Mouse (Mus musculus) limb, embryonic 14.5 days (tissue): Measurements from ENCODE around the gene Was. TPM values are rescaled to one million over a fixed set of nuclear protein-coding genes. Genes with fewer than 3 reads are reported as not detected.

Experiments used
- ATAC-seq: fragments of 200-750 bp; cut with Nextera tagmentation; 2 replicates; pipeline ENCODE4 v1.8.0; 2017; ENCODE audit warnings: low read depth, moderate number of reproducible peaks, moderate TSS enrichment; ENCODE audit not compliant: low FRiP score
- DNase-seq: peaks from one replicate; pipeline ENCODE4 v3.0.0-alpha.2; 2015; ENCODE audit warnings: low spot score
- H3K27ac ChIP-seq: fragments of 300-500 bp; sonication (generic); replicated peaks from 2 replicates; pipeline ENCODE4 v1.5.1; 2014; ENCODE audit warnings: low read depth, mild to moderate bottlenecking, low read length, moderate library complexity, mixed read lengths
- H3K27me3 ChIP-seq: fragments of 300-500 bp; sonication (generic); 2 replicates; pipeline ENCODE4 v1.6.1; 2014; ENCODE audit warnings: low read length, mixed read lengths; ENCODE audit not compliant: control insufficient read depth, insufficient read depth
- H3K36me3 ChIP-seq: fragments of 300-500 bp; sonication (generic); 2 replicates; pipeline ENCODE4 v1.6.1; 2014; ENCODE audit warnings: mild to moderate bottlenecking, low read length, moderate library complexity, mixed read lengths; ENCODE audit not compliant: control insufficient read depth, insufficient read depth
- H3K4me1 ChIP-seq: fragments of 300-500 bp; sonication (generic); 2 replicates; pipeline ENCODE4 v1.6.1; 2014; ENCODE audit warnings: antibody characterized with exemption, low read length, mixed read lengths; ENCODE audit not compliant: control insufficient read depth, insufficient read depth
- H3K4me2 ChIP-seq: fragments of 300-500 bp; sonication (generic); replicated peaks from 2 replicates; pipeline ENCODE4 v1.6.1; 2014; ENCODE audit warnings: low read depth, mild to moderate bottlenecking, low read length, moderate library complexity; ENCODE audit not compliant: severe bottlenecking
- H3K4me3 ChIP-seq: fragments of 300-500 bp; sonication (generic); replicated peaks from 2 replicates; pipeline ENCODE4 v1.5.1; 2014; ENCODE audit warnings: low read length
- H3K9ac ChIP-seq: fragments of 300-500 bp; sonication (generic); 2 replicates; pipeline ENCODE4 v1.6.1; 2014; ENCODE audit warnings: mild to moderate bottlenecking, low read depth, low read length, moderate library complexity; ENCODE audit not compliant: severe bottlenecking
- H3K9me3 ChIP-seq: fragments of 300-500 bp; sonication (generic); 2 replicates; pipeline ENCODE4 v1.6.1; 2016; ENCODE audit warnings: low read length; ENCODE audit not compliant: control insufficient read depth
- POLR2A ChIP-seq: fragments of 200-500 bp; IDR thresholded peaks from 2 replicates; pipeline ENCODE4 v1.8.0; 2012; ENCODE audit warnings: inconsistent platforms, mild to moderate bottlenecking, moderate library complexity, borderline replicate concordance; ENCODE audit not compliant: insufficient read depth, insufficient read length; ENCODE audit errors: extremely low read depth
- WGBS: fragments of 180-500 bp; shearing (Covaris S2); extraction: QIAGEN DNeasy Blood & Tissue Kit; methylation state at CpG from one replicate; pipeline ENCODE4 v1.1.7; 2014; 5-methylcytosine and 5-hydroxymethylcytosine counted together
- polyA plus RNA-seq, 2 experiments: library from polyadenylated mRNA; depleted of rRNA in 1 of 2; stranded (reverse) in 1 of 2; unstranded in 1 of 2; fragments of >200 nt; fragmentation: Nextera tagmentation in 1 of 2; extraction: Ambion mirVana in 1 of 2; gene quantifications; 2 replicates each; pipeline versions ENCODE4 v1.2.1 to v1.2.3; 2012 to 2014

The Was gene
- polyA plus RNA-seq (2012; rRNA removed): 2.6 and 3.5 TPM in 2 replicates
- polyA plus RNA-seq (2014; fragmentation: Nextera tagmentation; extraction: Ambion mirVana): 0.92 and 0.97 TPM in 2 replicates

DNA sequence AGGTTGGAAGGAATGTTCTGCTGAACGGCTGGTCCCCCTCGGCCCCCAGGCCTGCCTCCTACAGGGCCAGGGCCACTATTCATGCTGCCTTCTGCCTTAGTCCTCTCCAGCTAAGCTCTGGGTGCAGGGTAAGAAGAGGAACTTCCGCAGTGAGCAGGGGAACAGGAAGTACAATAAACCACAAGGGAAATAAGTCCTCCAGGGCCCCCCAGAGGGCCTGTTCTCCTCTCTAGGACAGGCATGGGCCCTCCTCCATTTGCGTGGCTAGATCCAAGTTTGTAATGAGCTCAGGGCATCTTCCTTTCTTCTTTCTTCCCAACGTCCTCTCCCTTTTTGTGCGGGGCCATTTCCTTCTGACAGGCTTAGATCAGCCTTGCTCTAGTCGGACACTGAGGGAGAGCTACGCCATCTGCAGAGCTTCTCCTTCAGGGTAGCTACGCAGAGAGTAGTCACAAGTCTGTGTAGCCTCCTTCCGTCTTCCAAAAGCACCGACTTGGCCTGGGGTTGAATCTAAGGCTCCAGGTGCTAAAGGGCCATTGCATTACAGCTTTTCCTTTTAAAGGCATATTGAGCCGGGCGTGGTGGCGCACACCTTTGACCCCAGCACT lies at the start of gene Was:
Was (minus strand) TSS at position 153 of the 608 bp plus-strand sequence.
- Histone ChIP-seq H3K4me2 (no peak within 1 kb of the TSS), H3K27me3 (no peaks in the 10 kb centered on the region), H3K9me3 (no peaks in the 10 kb centered on the region), H3K27ac (no peak within 1 kb of the TSS), H3K4me1 (no peaks in the 10 kb centered on the region), H3K9ac (no peak within 1 kb of the TSS), H3K4me3 (no peak within 1 kb of the TSS), H3K36me3 (no peaks in the 10 kb centered on the region)
- 87% methylated on average over 14 of the region's 14 CpGs for WGBS
- ATAC-seq (no peak), DNase-seq (no peak)
- TF ChIP-seq POLR2A: no peak

DNA sequence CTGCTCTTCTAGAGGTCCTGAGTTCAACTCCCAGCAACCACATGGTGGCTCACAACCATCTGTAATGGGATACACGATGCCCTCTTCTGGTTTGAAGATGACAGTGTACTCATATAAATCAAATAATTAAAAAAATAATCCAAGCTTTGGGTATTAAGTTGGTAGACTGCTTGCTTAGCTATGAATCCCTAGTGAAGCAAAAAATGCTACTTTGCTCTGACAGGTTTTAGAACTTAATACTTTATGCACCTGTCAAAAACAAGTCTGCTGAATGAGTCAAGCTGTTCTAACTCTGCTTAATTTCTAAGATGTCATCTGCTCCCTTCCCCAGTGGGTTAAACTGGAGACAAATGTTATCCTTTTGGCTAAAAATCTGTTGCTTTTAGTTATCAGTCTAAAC lies 49.2 kb upstream of the Was start:
- H3K27ac ChIP-seq: no peak overlapping the region
- DNase-seq (no peak), ATAC-seq (no peak; the same call in 1 of the 2 replicates)
- no peak overlapping the region for H3K9ac ChIP-seq
- H3K27me3 ChIP-seq: no peaks in the 10 kb centered on the region
- WGBS: 57% methylated on average over 1 of the region's 1 CpGs
- H3K9me3 ChIP-seq: no peaks in the 10 kb centered on the region
- H3K4me1 ChIP-seq: 0 out of 2 replicates have a peak, but pooled peaks cover 7% of the 10 kb centered on the region
- no peak for TF ChIP-seq POLR2A
- no peak overlapping the region for H3K4me2 ChIP-seq
- no peak overlapping the region for H3K4me3 ChIP-seq
- H3K36me3 ChIP-seq: peaks cover 31% of the 10 kb centered on the region

DNA sequence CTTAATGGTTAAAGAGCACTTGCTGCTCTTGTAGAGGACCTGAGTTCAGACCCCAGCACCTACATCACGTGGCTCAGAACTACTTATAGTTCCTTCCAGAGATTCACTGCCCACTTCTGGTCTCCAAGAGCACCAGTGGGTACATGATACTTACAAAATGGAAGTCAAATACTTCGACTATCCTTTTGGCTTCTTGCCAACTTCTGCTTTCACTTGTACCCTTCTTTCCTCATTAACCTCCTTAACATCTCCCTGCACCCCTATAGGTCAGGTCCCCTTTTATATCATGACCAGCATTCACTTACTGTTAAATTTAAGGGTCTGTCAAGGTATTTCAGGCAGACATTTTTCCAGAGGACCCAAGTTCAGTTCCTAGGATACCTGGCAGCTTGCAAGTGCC lies 45.6 kb upstream of the Was start:
- DNase-seq: no peak
- 61% methylated on average over 2 of the region's 2 CpGs for WGBS
- H3K27me3 ChIP-seq: no peaks in the 10 kb centered on the region
- no peak for ATAC-seq
- H3K36me3 ChIP-seq: peaks cover 9% of the 10 kb centered on the region
- H3K9ac ChIP-seq: no peak overlapping the region
- TF ChIP-seq POLR2A: no peak
- no peak overlapping the region for H3K4me2 ChIP-seq
- H3K4me1 ChIP-seq: no peaks in the 10 kb centered on the region
- H3K9me3 ChIP-seq: no peaks in the 10 kb centered on the region
- H3K27ac ChIP-seq: no peak overlapping the region
- H3K4me3 ChIP-seq: no peak overlapping the region

DNA sequence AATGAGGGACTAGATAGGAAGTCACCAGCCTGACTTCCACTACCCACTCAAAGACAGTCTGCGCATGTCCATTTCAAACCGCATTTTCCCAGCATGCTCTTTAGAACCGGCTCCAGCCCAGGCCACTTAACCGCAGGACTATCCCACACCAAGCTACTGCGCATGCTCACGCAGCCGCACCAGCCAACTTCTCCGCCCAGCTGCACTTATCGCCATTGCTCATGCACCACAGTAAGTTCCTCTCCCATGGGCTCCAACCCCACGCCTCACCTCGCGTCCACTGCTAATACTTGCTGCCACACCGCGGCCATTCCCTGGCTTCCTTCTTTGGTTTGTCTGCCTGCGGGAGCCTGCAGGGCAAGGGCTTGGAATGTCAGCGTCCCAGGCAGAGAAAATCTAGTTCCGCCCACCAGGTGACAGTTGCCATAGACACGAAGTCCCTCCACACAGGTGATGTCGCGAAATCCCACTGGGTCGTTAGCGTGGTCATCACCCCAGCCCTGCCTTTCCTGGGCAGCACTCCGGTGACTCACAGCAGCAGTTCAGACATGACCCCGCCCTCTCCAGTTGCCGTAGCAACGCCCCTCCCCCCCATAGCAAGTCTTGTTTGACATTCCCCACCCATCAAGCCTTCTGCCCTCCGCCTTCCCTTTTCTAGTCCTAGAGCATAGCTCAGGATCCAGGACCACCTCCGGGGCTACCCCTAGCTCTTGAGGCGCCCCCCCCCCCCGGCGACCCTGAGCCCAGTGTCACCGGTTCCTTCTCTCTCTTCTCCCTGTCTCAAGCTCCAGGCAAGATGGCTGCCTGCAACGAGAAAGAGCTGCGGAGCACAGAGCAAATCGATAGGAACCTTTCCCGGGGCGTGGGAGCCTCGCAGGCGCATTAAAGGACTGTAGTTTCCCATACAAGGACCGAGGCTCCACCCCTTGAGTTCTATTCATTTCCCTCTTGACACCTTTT lies 42.0 kb upstream of the Was start, which contains the start of gene Wdr13:
Wdr13 (minus strand) TSS at position 876 of the 960 bp plus-strand sequence.
- peak; percentile 22; the same call in 1 of the 2 replicates for TF ChIP-seq POLR2A
- DNase-seq: peak; percentile 87
- H3K4me2 ChIP-seq: peak within 1 kb of the TSS; percentile 53
- 0 out of 2 replicates have a peak, but pooled peaks cover 5% of the 10 kb centered on the region for H3K36me3 ChIP-seq
- peak within 1 kb of the TSS; percentile 52 for H3K4me3 ChIP-seq
- H3K9ac ChIP-seq: peak within 1 kb of the TSS; percentile 51
- WGBS: 18% methylated on average over 36 of the region's 40 CpGs
- no peaks in the 10 kb centered on the region for H3K9me3 ChIP-seq
- no peaks in the 10 kb centered on the region for H3K4me1 ChIP-seq
- no peaks in the 10 kb centered on the region for H3K27me3 ChIP-seq
- peak; percentile 88 for ATAC-seq
- H3K27ac ChIP-seq: peak within 1 kb of the TSS; percentile 83

DNA sequence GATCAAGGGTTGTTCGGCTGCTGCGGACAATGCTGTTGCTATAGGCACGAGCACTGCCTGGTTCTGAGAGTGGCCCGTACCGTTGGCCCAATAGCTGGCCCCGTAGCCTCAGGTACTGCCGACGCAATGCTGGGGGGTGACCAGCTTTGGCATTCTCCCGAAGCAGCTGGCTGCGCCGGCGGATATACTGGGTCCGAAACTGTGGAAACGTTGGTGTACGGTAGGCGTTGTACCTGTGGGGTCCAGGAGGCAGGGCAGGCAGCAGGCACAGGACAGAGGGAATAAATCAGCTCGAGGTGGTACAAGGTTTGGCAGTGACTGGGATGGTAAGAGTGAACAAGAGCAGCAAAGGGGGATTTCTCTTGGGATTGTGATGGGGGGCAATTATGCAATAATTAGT lies 41.1 kb upstream of the Was start:
- Histone ChIP-seq H3K4me2 (peak overlapping the region; percentile 53), H3K36me3 (peaks cover 8% of the 10 kb centered on the region; the same call in 1 of the 2 replicates), H3K4me3 (peak overlapping the region; percentile 52), H3K9ac (no peak overlapping the region), H3K9me3 (no peaks in the 10 kb centered on the region), H3K27ac (no peak overlapping the region), H3K27me3 (no peaks in the 10 kb centered on the region), H3K4me1 (no peaks in the 10 kb centered on the region)
- no peak for TF ChIP-seq POLR2A
- DNase-seq: no peak
- no peak for ATAC-seq
- WGBS: 93% methylated on average over 17 of the region's 17 CpGs
